In genomic region chr9:40300018-40300989, GRCm38 (mm10) we compare ENCODE assay signal across 30 mouse cellular contexts. TPM values are rescaled to one million over a fixed set of nuclear protein-coding genes. Genes with fewer than 3 reads are reported as not detected.
DNase-seq lines count a peak whose midpoint lies in the region; ATAC-seq lines count a peak whose summit lies in the region.
"Had no signal": no experiment of that assay in that cellular context is flagged by ENCODE, and none has a peak within 500 bp of the region (broad histone marks: within the 10 kb centered on the region; RNA-seq: fewer than 3 reads in every experiment).

No protein-coding gene starts in this region.

- peak; percentile 47 for DNase-seq in kidney, adult 18-20 months
- DNase-seq in kidney, adult 9 months, result no peak
- DNase-seq in A20 (ENCODE audit: low read depth, low spot score), result peak; percentile 59
- peak; percentile 32 to 41 for DNase-seq in kidney, postnatal 4 days
- DNase-seq in forebrain, embryonic 11.5 days (ENCODE audit: low spot score), result no peak
- no peak for DNase-seq in lung, postnatal 25 days (ENCODE audit: low spot score)
- DNase-seq: adrenal gland, postnatal 10 days; B cell, adult 2 months; cerebellum, postnatal 10 days; forebrain, postnatal 0 days; gastrocnemius, postnatal 14 days; heart, postnatal 36 days; left cerebral cortex, postnatal 4 days; liver, embryonic 13.5 days; lung, adult 18-20 months; midbrain, embryonic 14.5 days; retina, postnatal 1 day; right cerebral cortex, postnatal 14 days; thymus, postnatal 4 days had no signal

- H3K4me1 ChIP-seq in kidney, embryonic 16.5 days (ENCODE audit: insufficient read depth, low read length), result no peaks in the 10 kb centered on the region
- H3K4me1 ChIP-seq in forebrain, embryonic 11.5 days (replicated peaks; ENCODE audit: control insufficient read depth, insufficient read depth, low read length), result no peaks in the 10 kb centered on the region
- H3K4me1 ChIP-seq: embryonic facial prominence, embryonic 13.5 days; forebrain, embryonic 12.5 days; hindbrain, embryonic 12.5 days; intestine, embryonic 15.5 days; liver, embryonic 13.5 days; neural tube, embryonic 15.5 days had no signal

- no peak overlapping the region for H3K4me3 ChIP-seq in kidney, embryonic 16.5 days (ENCODE audit: low read length)
- H3K4me3 ChIP-seq in forebrain, embryonic 11.5 days (ENCODE audit: low read depth, low read length), result no peak overlapping the region
- H3K4me3 ChIP-seq: embryonic facial prominence, embryonic 13.5 days; forebrain, embryonic 12.5 days; hindbrain, embryonic 12.5 days; intestine, embryonic 15.5 days; liver, embryonic 13.5 days; neural tube, embryonic 15.5 days had no signal

- ATAC-seq in kidney, embryonic 16.5 days (ENCODE audit: low FRiP score, low TSS enrichment), result peak; percentile 53
- ATAC-seq in forebrain, embryonic 11.5 days (replicated peaks; ENCODE audit: low FRiP score), result no peak
- ATAC-seq: activated CD4-positive, CD25-positive, alpha-beta regulatory T cell, adult 4 months; forebrain, postnatal 0 days; hindbrain, postnatal 0 days; intestine, embryonic 15.5 days; lung, postnatal 0 days had no signal

- WGBS in kidney, embryonic 16.5 days, result 73% methylated on average over 15 of the region's 15 CpGs
- WGBS in forebrain, embryonic 11.5 days, result 89% methylated on average over 15 of the region's 15 CpGs

- peaks cover 43% of the 10 kb centered on the region for H3K36me3 ChIP-seq in kidney, embryonic 16.5 days (ENCODE audit: insufficient read depth, low read length)
- H3K36me3 ChIP-seq in forebrain, embryonic 11.5 days (ENCODE audit: control insufficient read depth, insufficient read depth, low read length), result no peaks in the 10 kb centered on the region

- H3K9me3 ChIP-seq in kidney, embryonic 16.5 days (ENCODE audit: low read length), result no peaks in the 10 kb centered on the region
- H3K9me3 ChIP-seq in forebrain, embryonic 11.5 days (ENCODE audit: control insufficient read depth, low read length), result no peaks in the 10 kb centered on the region
- H3K9me3 ChIP-seq: embryonic facial prominence, embryonic 13.5 days; forebrain, embryonic 12.5 days; hindbrain, embryonic 12.5 days; intestine, embryonic 15.5 days; liver, embryonic 13.5 days; neural tube, embryonic 15.5 days had no signal

- H3K4me2 ChIP-seq in kidney, embryonic 16.5 days (replicated peaks; ENCODE audit: low read depth, low read length), result no peak overlapping the region
- no peak overlapping the region for H3K4me2 ChIP-seq in forebrain, embryonic 11.5 days (ENCODE audit: low read depth, low read length, severe bottlenecking)
- H3K4me2 ChIP-seq: embryonic facial prominence, embryonic 13.5 days; forebrain, embryonic 12.5 days; heart, embryonic 11.5 days; hindbrain, embryonic 12.5 days; intestine, embryonic 15.5 days; liver, embryonic 13.5 days; neural tube, embryonic 15.5 days had no signal

- no peak overlapping the region for H3K27ac ChIP-seq in kidney, embryonic 16.5 days (ENCODE audit: low read length)
- H3K27ac ChIP-seq in forebrain, embryonic 11.5 days (ENCODE audit: low read depth, low read length), result no peak overlapping the region
- H3K27ac ChIP-seq: embryonic facial prominence, embryonic 13.5 days; forebrain, embryonic 12.5 days; hindbrain, embryonic 12.5 days; hindbrain, postnatal 0 days; intestine, embryonic 15.5 days; liver, embryonic 13.5 days; macrophage; neural tube, embryonic 15.5 days had no signal

- H3K27me3 ChIP-seq in kidney, embryonic 16.5 days (ENCODE audit: insufficient read depth, low read length), result no peaks in the 10 kb centered on the region
- H3K27me3 ChIP-seq in forebrain, embryonic 11.5 days (ENCODE audit: control insufficient read depth, insufficient read depth, low read length), result no peaks in the 10 kb centered on the region
- H3K27me3 ChIP-seq: embryonic facial prominence, embryonic 13.5 days; forebrain, embryonic 12.5 days; hindbrain, embryonic 12.5 days; intestine, embryonic 15.5 days; liver, embryonic 13.5 days; neural tube, embryonic 15.5 days had no signal

- H3K9ac ChIP-seq in kidney, embryonic 16.5 days (replicated peaks; ENCODE audit: low read length), result no peak overlapping the region
- H3K9ac ChIP-seq in forebrain, embryonic 11.5 days (ENCODE audit: low read length), result no peak overlapping the region
- H3K9ac ChIP-seq: embryonic facial prominence, embryonic 13.5 days; forebrain, embryonic 12.5 days; forebrain, postnatal 0 days; hindbrain, embryonic 12.5 days; intestine, embryonic 15.5 days; liver, embryonic 13.5 days; neural tube, embryonic 15.5 days had no signal

RNA-seq across cellular contexts. Expression of gene Scn3b, which starts 31.3 kb away (rescaled TPM):
- 2.1 and 2.8 TPM in 2 replicates for polyA plus RNA-seq in kidney, embryonic 16.5 days (2015; fragmentation: Nextera tagmentation; extraction: Ambion mirVana)
- polyA plus RNA-seq in forebrain, embryonic 11.5 days (2014; fragmentation: Nextera tagmentation; extraction: Ambion mirVana), result 9.7 and 10.9 TPM in 2 replicates
- polyA plus RNA-seq: activated CD4-positive, CD25-positive, alpha-beta regulatory T cell, adult 4 months had no signal

Comparison
In these comparisons a context has a peak if more than half of its experiments do, and no peak if none do; other contexts are left out.
1. DNase-seq: peak in kidney, adult 18-20 months (single experiment), A20 (single experiment) and kidney, postnatal 4 days (2 of 2); none in kidney, adult 9 months (single experiment), forebrain, embryonic 11.5 days (single experiment) and lung, postnatal 25 days (single experiment).